Mouse (Mus musculus): ENCODE results near the gene Hdhd5. TPM values are rescaled to one million over a fixed set of nuclear protein-coding genes. Genes with fewer than 3 reads are reported as not detected.
A peak's percentile ranks its signal among the peaks of the same experiment; 100 is the strongest.

Hdhd5 gene
- total and polyA plus RNA-seq, 2 experiments from 2014 or later: 11.3 to 26.6 TPM

GRCm38 (mm10) chr6:120472455-120473140 lies 58.5 kb downstream of the Hdhd5 start:
- Histone ChIP-seq H3K9ac (replicated peaks; ENCODE audit: low read depth, low read length) (no peak overlapping the region), H3K27me3 (ENCODE audit: control insufficient read depth, insufficient read depth, low read length) (no peaks in the 10 kb centered on the region), H3K9me3 (replicated peaks; ENCODE audit: control insufficient read depth, low read length) (no peaks in the 10 kb centered on the region), H3K4me1 (ENCODE audit: control insufficient read depth, insufficient read depth) (peaks cover 17% of the 10 kb centered on the region), H3K36me3 (replicated peaks; ENCODE audit: control insufficient read depth, insufficient read depth, low read length) (no peaks in the 10 kb centered on the region), H3K4me3 (ENCODE audit: low read depth, low read length) (no peak overlapping the region), H3K4me2 (ENCODE audit: low read depth, low read length) (no peak overlapping the region), H3K27ac (ENCODE audit: low read depth) (no peak overlapping the region)
- 59% methylated on average over 8 of the region's 8 CpGs for WGBS
- DNase-seq (ENCODE audit: low spot score) (no peak), ATAC-seq (ENCODE audit: insufficient read depth, low read depth) (no peak)
- TF ChIP-seq EP300 (IDR thresholded peaks at IDR 0.05; ENCODE audit: low read depth): no peak
- no peak for TF ChIP-seq CTCF (IDR thresholded peaks at IDR 0.05; ENCODE audit: low read depth)

- H3K27me3 ChIP-seq (ENCODE audit: control insufficient read depth, insufficient read depth, low read length): no peaks in the 10 kb centered on the region
- H3K36me3 ChIP-seq (replicated peaks; ENCODE audit: control insufficient read depth, insufficient read depth, low read length): no peaks in the 10 kb centered on the region
- no peak overlapping the region for H3K27ac ChIP-seq (ENCODE audit: low read depth)
- peaks cover 17% of the 10 kb centered on the region for H3K4me1 ChIP-seq (ENCODE audit: control insufficient read depth, insufficient read depth)
- H3K4me2 ChIP-seq (ENCODE audit: low read depth, low read length): no peak overlapping the region
- 14% methylated on average over 5 of the region's 5 CpGs for WGBS
- 0 out of 2 replicates have a peak, but pooled peaks have one; percentile 21 for ATAC-seq (ENCODE audit: insufficient read depth, low read depth)
- H3K4me3 ChIP-seq (ENCODE audit: low read depth, low read length): no peak overlapping the region
- no peak for DNase-seq (ENCODE audit: low spot score)
- TF ChIP-seq EP300 (IDR thresholded peaks at IDR 0.05; ENCODE audit: low read depth) (no peak), CTCF (IDR thresholded peaks at IDR 0.05; ENCODE audit: low read depth) (no peak)
- no peak overlapping the region for H3K9ac ChIP-seq (replicated peaks; ENCODE audit: low read depth, low read length)
- no peaks in the 10 kb centered on the region for H3K9me3 ChIP-seq (replicated peaks; ENCODE audit: control insufficient read depth, low read length)
Observed at GRCm38 (mm10) chr6:120471991-120472441, 59.1 kb downstream of the Hdhd5 start.

GRCm38 (mm10) chr6:120470666-120471065 lies 60.5 kb downstream of the Hdhd5 start:
- Histone ChIP-seq H3K4me2 (ENCODE audit: low read depth, low read length) (no peak overlapping the region), H3K9me3 (replicated peaks; ENCODE audit: control insufficient read depth, low read length) (no peaks in the 10 kb centered on the region), H3K9ac (replicated peaks; ENCODE audit: low read depth, low read length) (no peak overlapping the region), H3K27me3 (ENCODE audit: control insufficient read depth, insufficient read depth, low read length) (no peaks in the 10 kb centered on the region), H3K4me1 (ENCODE audit: control insufficient read depth, insufficient read depth) (peaks cover 17% of the 10 kb centered on the region), H3K27ac (ENCODE audit: low read depth) (no peak overlapping the region), H3K36me3 (replicated peaks; ENCODE audit: control insufficient read depth, insufficient read depth, low read length) (no peaks in the 10 kb centered on the region), H3K4me3 (ENCODE audit: low read depth, low read length) (no peak overlapping the region)
- ATAC-seq (ENCODE audit: insufficient read depth, low read depth): no peak
- 67% methylated on average over 1 of the region's 1 CpGs for WGBS
- no peak for TF ChIP-seq EP300 (IDR thresholded peaks at IDR 0.05; ENCODE audit: low read depth)
- no peak for TF ChIP-seq CTCF (IDR thresholded peaks at IDR 0.05; ENCODE audit: low read depth)
- DNase-seq (ENCODE audit: low spot score): peak; percentile 9

- no peak overlapping the region for H3K9ac ChIP-seq (replicated peaks; ENCODE audit: low read depth, low read length)
- no peak for TF ChIP-seq EP300 (IDR thresholded peaks at IDR 0.05; ENCODE audit: low read depth)
- TF ChIP-seq CTCF (IDR thresholded peaks at IDR 0.05; ENCODE audit: low read depth): no peak
- H3K4me3 ChIP-seq (ENCODE audit: low read depth, low read length): no peak overlapping the region
- peaks cover 1% of the 10 kb centered on the region; the same call in 1 of the 2 replicates for H3K27me3 ChIP-seq (ENCODE audit: control insufficient read depth, insufficient read depth, low read length)
- ATAC-seq (ENCODE audit: insufficient read depth, low read depth) (no peak), DNase-seq (ENCODE audit: low spot score) (peak; percentile 4)
- no peak overlapping the region for H3K4me2 ChIP-seq (ENCODE audit: low read depth, low read length)
- H3K9me3 ChIP-seq (replicated peaks; ENCODE audit: control insufficient read depth, low read length): no peaks in the 10 kb centered on the region
- H3K4me1 ChIP-seq (ENCODE audit: control insufficient read depth, insufficient read depth): peaks cover 17% of the 10 kb centered on the region
- no peaks in the 10 kb centered on the region for H3K36me3 ChIP-seq (replicated peaks; ENCODE audit: control insufficient read depth, insufficient read depth, low read length)
- H3K27ac ChIP-seq (ENCODE audit: low read depth): no peak overlapping the region
Observed at GRCm38 (mm10) chr6:120469770-120470169, 61.3 kb downstream of the Hdhd5 start.

GRCm38 (mm10) chr6:120469268-120469667 lies 61.9 kb downstream of the Hdhd5 start:
- Histone ChIP-seq H3K9me3 (replicated peaks; ENCODE audit: control insufficient read depth, low read length) (no peaks in the 10 kb centered on the region), H3K4me3 (ENCODE audit: low read depth, low read length) (no peak overlapping the region), H3K27ac (ENCODE audit: low read depth) (no peak overlapping the region), H3K27me3 (ENCODE audit: control insufficient read depth, insufficient read depth, low read length) (peaks cover 6% of the 10 kb centered on the region; the same call in 1 of the 2 replicates), H3K9ac (replicated peaks; ENCODE audit: low read depth, low read length) (no peak overlapping the region), H3K4me2 (ENCODE audit: low read depth, low read length) (no peak overlapping the region), H3K36me3 (replicated peaks; ENCODE audit: control insufficient read depth, insufficient read depth, low read length) (no peaks in the 10 kb centered on the region), H3K4me1 (ENCODE audit: control insufficient read depth, insufficient read depth) (peaks cover 17% of the 10 kb centered on the region)
- TF ChIP-seq CTCF (IDR thresholded peaks at IDR 0.05; ENCODE audit: low read depth): no peak
- DNase-seq (ENCODE audit: low spot score) (peak; percentile 2), ATAC-seq (ENCODE audit: insufficient read depth, low read depth) (no peak)
- 69% methylated on average over 3 of the region's 3 CpGs for WGBS

- peaks cover 14% of the 10 kb centered on the region for H3K27me3 ChIP-seq (ENCODE audit: control insufficient read depth, insufficient read depth, low read length)
- H3K4me2 ChIP-seq (ENCODE audit: low read depth, low read length): no peak overlapping the region
- no peaks in the 10 kb centered on the region for H3K36me3 ChIP-seq (replicated peaks; ENCODE audit: control insufficient read depth, insufficient read depth, low read length)
- DNase-seq (ENCODE audit: low spot score) (peak; percentile 3), ATAC-seq (ENCODE audit: insufficient read depth, low read depth) (no peak)
- WGBS: 88% methylated on average over 4 of the region's 4 CpGs
- no peak overlapping the region for H3K4me3 ChIP-seq (ENCODE audit: low read depth, low read length)
- no peaks in the 10 kb centered on the region for H3K9me3 ChIP-seq (replicated peaks; ENCODE audit: control insufficient read depth, low read length)
- TF ChIP-seq EP300 (IDR thresholded peaks at IDR 0.05; ENCODE audit: low read depth) (no peak), CTCF (IDR thresholded peaks at IDR 0.05; ENCODE audit: low read depth) (no peak)
- no peak overlapping the region for H3K27ac ChIP-seq (ENCODE audit: low read depth)
- H3K9ac ChIP-seq (replicated peaks; ENCODE audit: low read depth, low read length): no peak overlapping the region
- H3K4me1 ChIP-seq (ENCODE audit: control insufficient read depth, insufficient read depth): peaks cover 13% of the 10 kb centered on the region
Observed at GRCm38 (mm10) chr6:120468259-120468658, 62.9 kb downstream of the Hdhd5 start.

All from heart, postnatal 0 days (tissue).